Mouse (Mus musculus) midbrain, embryonic 16.5 days (tissue): ENCODE measurements around the gene Vmac. TPM values are rescaled to one million over a fixed set of nuclear protein-coding genes. Genes with fewer than 3 reads are reported as not detected.

ENCODE experiments used
- ATAC-seq: fragments of 200-750 bp; cut with Nextera tagmentation; 2 replicates; pipeline ENCODE4 v1.8.0; 2017; ENCODE audit warnings: moderate TSS enrichment
- H3K27ac ChIP-seq: fragments of 300-500 bp; sonication (generic); 2 replicates; pipeline ENCODE4 v1.5.1; 2014; ENCODE audit warnings: mild to moderate bottlenecking, low read length, mixed read lengths
- H3K27me3 ChIP-seq: fragments of 300-500 bp; sonication (generic); 2 replicates; pipeline ENCODE4 v1.6.1; 2014; ENCODE audit warnings: low read depth, low read length, mixed read lengths; ENCODE audit not compliant: control insufficient read depth, insufficient read depth
- H3K36me3 ChIP-seq: fragments of 300-500 bp; sonication (generic); 2 replicates; pipeline ENCODE4 v1.6.1; 2014; ENCODE audit warnings: mild to moderate bottlenecking, low read length, moderate library complexity, mixed read lengths; ENCODE audit not compliant: control insufficient read depth, insufficient read depth
- H3K4me1 ChIP-seq: fragments of 300-500 bp; sonication (generic); 2 replicates; pipeline ENCODE4 v1.6.1; 2014; ENCODE audit warnings: mild to moderate bottlenecking, low read length, mixed read lengths; ENCODE audit not compliant: control insufficient read depth, insufficient read depth
- H3K4me2 ChIP-seq: fragments of 300-500 bp; sonication (generic); 2 replicates; pipeline ENCODE4 v1.6.1; 2014; ENCODE audit warnings: mild to moderate bottlenecking, low read length, mixed read lengths
- H3K4me3 ChIP-seq: fragments of 300-500 bp; sonication (generic); 2 replicates; pipeline ENCODE4 v1.5.1; 2014; ENCODE audit warnings: low read depth, mild to moderate bottlenecking, low read length, moderate library complexity, mixed read lengths
- H3K9ac ChIP-seq: fragments of 300-500 bp; sonication (generic); 2 replicates; pipeline ENCODE4 v1.6.1; 2014; ENCODE audit warnings: low read depth, low read length, mixed read lengths
- H3K9me3 ChIP-seq: fragments of 300-500 bp; sonication (generic); replicated peaks from 2 replicates; pipeline ENCODE4 v1.6.1; 2014; ENCODE audit warnings: mild to moderate bottlenecking, low read length, mixed read lengths; ENCODE audit not compliant: control insufficient read depth, poor library complexity, severe bottlenecking
- WGBS: fragments of 180-500 bp; shearing (Covaris S2); extraction: QIAGEN DNeasy Blood & Tissue Kit; methylation state at CpG from one replicate; pipeline ENCODE4 v1.1.7; 2014; 5-methylcytosine and 5-hydroxymethylcytosine counted together
- polyA plus RNA-seq: library from polyadenylated mRNA; unstranded; fragments of >200 nt; fragmentation: Nextera tagmentation; extraction: Ambion mirVana; gene quantifications from 2 replicates; pipeline ENCODE4 v1.2.1, GENCODE M21; 2015

Vmac gene
- polyA plus RNA-seq, 1 experiment from 2014 or later: 16.1 TPM

DNA sequence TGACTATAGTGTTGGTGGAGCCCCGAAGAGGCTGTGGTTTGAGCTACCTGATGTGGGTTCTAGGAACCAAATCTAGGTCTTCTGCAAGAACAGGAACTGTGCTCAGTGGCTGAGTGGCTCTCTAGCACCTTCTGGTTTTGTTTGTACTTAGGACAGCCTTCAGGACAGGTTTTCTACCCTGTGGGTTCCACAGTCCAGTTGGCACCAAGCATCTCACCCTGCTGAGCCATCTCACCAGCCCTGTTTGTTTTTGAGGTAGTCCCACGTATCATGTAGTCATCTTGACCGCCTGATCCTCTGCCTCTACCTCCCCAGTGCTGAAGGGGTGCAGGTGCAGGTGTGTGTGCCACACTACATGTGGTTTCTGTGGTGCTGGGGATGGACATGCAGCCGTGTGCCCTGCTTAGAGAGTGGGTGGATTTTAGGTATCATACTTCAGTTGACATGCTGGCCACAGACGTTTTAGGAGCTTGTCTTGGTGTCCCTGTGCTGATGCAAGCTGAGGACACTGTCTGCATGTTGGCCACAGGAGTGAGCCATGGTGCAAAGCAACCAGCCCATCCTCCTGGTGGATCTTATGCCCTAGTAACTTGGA lies 34.2 kb downstream of the Vmac start:
- WGBS: 92% methylated on average over 5 of the region's 5 CpGs
- Histone ChIP-seq H3K36me3 (peaks cover 17% of the 10 kb centered on the region), H3K4me3 (no peak overlapping the region), H3K27me3 (no peaks in the 10 kb centered on the region), H3K4me2 (no peak overlapping the region), H3K9ac (no peak overlapping the region), H3K9me3 (no peaks in the 10 kb centered on the region), H3K4me1 (no peaks in the 10 kb centered on the region), H3K27ac (no peak overlapping the region)
- no peak for ATAC-seq

DNA sequence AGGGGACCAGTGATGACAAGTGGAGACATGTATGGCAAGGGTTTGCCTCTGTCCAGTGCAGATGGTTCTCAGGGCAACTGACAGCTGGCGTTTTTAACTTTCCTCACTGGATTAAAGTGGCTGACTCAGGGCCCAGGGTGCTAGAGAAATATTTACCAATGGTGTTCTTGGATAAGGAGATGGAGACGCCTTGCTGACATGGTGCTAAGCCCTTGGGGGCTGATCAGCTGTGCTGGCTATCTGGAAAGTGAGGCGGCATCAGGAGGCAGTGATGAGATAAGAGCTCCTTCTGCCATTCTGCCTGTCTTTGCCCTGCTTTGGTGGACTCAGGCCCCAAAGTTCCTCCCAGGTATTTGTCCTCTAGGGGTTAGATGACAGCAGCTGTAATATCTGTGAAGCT lies 34.9 kb downstream of the Vmac start:
- Histone ChIP-seq H3K27ac (no peak overlapping the region), H3K4me2 (no peak overlapping the region), H3K36me3 (peaks cover 17% of the 10 kb centered on the region), H3K4me1 (no peaks in the 10 kb centered on the region), H3K9me3 (no peaks in the 10 kb centered on the region), H3K4me3 (no peak overlapping the region), H3K9ac (no peak overlapping the region), H3K27me3 (no peaks in the 10 kb centered on the region)
- no peak for ATAC-seq
- 73% methylated on average over 3 of the region's 3 CpGs for whole genome bisulfite sequencing

DNA sequence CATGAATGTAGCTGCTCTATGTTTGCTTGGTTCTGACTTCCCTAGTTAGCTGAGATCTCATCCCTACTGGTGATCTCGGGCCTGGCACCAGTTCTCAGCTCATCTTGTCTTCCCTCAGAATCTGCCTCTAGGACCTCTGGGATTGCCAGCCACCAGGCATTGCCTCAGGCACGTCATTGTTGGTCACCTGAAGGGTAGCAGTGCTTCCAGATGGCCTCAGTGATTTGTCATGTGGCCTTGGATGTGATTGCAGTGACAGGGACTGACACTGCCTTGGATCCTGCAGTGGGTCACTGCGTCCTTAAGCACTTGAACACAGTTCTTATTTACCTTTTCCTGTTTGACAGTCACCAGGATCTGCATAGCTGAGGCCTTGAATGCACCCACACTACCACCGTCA lies 36.0 kb downstream of the Vmac start:
- Histone ChIP-seq H3K9me3 (no peaks in the 10 kb centered on the region), H3K27ac (no peak overlapping the region), H3K4me3 (no peak overlapping the region), H3K4me2 (no peak overlapping the region), H3K27me3 (no peaks in the 10 kb centered on the region), H3K9ac (no peak overlapping the region), H3K4me1 (peaks cover 2% of the 10 kb centered on the region; the same call in 1 of the 2 replicates), H3K36me3 (peaks cover 12% of the 10 kb centered on the region)
- ATAC-seq: no peak
- WGBS: 85% methylated on average over 4 of the region's 4 CpGs

DNA sequence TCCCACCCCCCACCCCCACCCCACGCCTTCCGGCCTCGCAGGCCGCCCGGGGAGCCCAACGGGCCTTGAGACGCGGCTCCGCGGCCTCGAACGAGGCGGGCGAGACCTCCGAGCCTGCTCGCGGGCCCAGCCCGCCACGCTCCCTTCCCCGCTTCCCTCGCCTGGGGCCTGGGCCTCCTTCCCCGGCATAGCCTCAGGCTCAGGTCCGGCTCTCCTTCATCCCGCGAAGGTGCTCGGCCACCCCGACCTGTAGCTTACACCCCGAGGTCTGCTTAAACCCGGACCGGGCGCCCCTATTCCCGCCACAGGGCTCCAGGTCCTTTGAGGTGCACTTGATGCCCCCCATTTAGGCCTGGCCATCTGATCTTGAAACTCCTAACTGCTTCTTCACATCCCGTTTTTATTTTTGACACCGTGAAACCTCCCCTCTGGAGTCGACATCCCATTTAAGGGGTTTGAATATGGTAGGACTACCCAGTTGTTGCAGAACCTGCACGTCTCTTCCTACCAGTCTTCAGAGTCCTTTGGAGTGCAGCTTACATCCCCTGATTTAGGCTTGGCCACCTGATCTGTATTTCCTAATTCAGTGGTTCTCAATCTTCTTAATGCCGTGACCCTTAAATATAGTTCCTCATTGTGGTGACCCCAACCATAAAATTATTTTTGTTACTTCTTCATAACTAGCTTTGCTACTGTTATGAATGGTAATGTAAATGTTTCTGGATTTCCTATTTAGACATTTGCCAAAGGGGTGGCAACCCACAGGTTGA lies 44.0 kb downstream of the Vmac start:
- peak overlapping the region; percentile 95 for H3K9ac ChIP-seq
- WGBS: 2% methylated on average over 27 of the region's 37 CpGs
- 0 out of 2 replicates have a peak, but pooled peaks cover 3% of the 10 kb centered on the region for H3K36me3 ChIP-seq
- H3K9me3 ChIP-seq: no peaks in the 10 kb centered on the region
- H3K4me2 ChIP-seq: peak overlapping the region; percentile 81
- no peaks in the 10 kb centered on the region for H3K27me3 ChIP-seq
- H3K4me3 ChIP-seq: peak overlapping the region; percentile 97
- ATAC-seq: no peak; the same call in 1 of the 2 replicates
- H3K27ac ChIP-seq: peak overlapping the region; percentile 86
- peaks cover 29% of the 10 kb centered on the region for H3K4me1 ChIP-seq

DNA sequence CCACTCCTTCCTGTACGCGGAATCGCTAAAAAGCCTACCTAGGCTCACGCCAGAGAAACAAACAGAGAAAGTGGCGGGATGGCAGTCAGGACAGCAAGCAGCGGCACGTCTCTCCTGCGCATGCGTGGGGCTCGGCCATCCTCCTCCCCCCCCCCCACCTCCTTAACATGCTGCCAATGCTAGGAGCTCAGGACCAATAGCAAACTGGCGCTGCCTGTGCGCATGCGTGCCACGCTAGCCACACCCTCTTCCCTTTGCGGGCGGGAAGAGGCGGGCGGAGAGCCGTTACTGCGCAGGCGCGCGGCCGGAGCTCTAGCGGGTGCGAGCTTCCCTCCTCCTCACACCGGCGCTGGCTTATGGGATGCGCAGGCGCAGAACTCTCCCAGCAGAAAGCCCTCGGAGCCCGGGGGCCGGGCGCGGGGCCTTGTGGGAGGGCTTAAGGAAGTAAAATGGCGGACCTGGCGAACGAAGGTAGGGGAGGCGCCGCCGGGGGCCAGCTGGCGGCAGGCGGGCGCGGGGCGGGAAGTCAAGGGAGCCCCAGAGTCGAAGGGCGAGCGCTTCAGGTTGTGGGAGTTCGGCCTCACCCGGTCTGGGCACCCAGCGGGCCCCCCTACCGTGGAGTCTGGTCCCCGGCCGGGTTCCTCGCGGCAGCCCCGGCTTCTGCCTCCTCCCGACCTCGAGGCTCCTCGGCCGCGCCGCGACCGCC lies 44.7 kb downstream of the Vmac start, which contains the start of gene Ranbp3:
Gene Ranbp3, plus strand, starts transcription at position 354 of the 706 bp plus-strand sequence.
- Histone ChIP-seq H3K27me3 (no peaks in the 10 kb centered on the region; the same call in 1 of the 2 replicates), H3K4me1 (peaks cover 34% of the 10 kb centered on the region), H3K9me3 (no peaks in the 10 kb centered on the region), H3K4me2 (peak within 1 kb of the TSS; percentile 81), H3K9ac (peak within 1 kb of the TSS; percentile 95), H3K36me3 (0 out of 2 replicates have a peak, but pooled peaks cover 3% of the 10 kb centered on the region), H3K4me3 (peak within 1 kb of the TSS; percentile 97), H3K27ac (peak within 1 kb of the TSS; percentile 91)
- WGBS: under 1% methylated on average over 51 of the region's 66 CpGs
- ATAC-seq: peak; percentile 85

DNA sequence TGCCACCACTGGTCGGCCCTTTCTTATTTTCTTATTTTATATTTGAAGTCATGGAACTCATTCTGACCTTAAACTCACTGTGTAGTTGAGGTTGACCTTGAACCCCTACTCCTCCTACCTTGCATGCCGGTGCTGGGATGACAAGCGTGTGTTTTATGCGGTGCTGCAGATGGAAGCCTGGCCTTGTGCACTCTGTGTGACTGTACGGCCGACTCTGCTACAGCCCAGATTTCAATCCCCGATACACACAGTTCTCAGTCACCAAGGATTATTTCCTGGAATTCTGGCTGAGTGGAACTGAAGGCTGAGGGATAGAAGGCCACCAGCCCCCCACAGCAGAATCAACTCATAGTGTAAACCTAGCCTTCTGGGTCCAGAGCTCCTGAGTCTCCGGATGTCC lies 48.1 kb downstream of the Vmac start:
- H3K9me3 ChIP-seq: no peaks in the 10 kb centered on the region
- no peaks in the 10 kb centered on the region; the same call in 1 of the 2 replicates for H3K27me3 ChIP-seq
- H3K9ac ChIP-seq: no peak overlapping the region
- no peak overlapping the region for H3K4me3 ChIP-seq
- H3K4me1 ChIP-seq: peaks cover 18% of the 10 kb centered on the region
- ATAC-seq: no peak
- no peak overlapping the region for H3K4me2 ChIP-seq
- no peaks in the 10 kb centered on the region for H3K36me3 ChIP-seq
- WGBS: 92% methylated on average over 8 of the region's 8 CpGs
- no peak overlapping the region for H3K27ac ChIP-seq

DNA sequence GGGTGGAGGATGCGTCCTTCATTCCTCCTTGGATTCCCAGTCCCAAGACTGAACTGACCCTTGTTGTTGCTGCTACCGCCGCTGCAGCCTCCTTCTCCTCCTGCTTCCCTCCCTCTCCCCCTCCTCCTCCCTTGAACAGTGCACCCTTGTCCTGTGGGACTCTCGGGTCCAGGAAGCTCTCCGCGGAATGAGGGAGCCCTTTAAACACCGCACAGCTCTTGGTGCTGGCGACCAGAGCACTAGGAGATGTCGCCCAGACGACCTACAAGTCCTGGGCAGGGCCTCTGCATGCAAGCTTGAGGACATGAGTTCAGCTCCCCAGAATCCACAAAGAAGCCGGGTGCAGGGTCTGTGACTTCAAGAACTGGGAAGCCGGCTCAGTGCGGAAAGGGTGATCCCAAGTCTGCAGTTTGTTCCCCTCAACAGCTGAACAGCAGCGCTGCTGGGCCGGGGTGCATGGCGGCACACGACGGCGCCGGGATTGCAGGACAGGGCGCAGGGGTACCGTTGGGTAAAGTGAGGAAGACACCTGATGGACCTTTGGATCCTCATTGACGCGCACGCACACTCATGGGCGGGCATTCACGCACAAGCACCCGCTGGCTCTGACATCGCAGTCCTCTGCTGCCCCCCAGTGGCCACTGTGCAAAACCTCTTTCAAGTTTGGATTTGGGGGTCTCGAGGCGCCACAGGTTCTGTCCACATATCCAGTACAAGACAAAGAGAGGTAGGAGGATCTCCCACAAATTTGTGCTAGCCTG lies 49.3 kb downstream of the Vmac start:
- peak; percentile 22; the same call in 1 of the 2 replicates for ATAC-seq
- WGBS: 4% methylated on average over 31 of the region's 31 CpGs

DNA sequence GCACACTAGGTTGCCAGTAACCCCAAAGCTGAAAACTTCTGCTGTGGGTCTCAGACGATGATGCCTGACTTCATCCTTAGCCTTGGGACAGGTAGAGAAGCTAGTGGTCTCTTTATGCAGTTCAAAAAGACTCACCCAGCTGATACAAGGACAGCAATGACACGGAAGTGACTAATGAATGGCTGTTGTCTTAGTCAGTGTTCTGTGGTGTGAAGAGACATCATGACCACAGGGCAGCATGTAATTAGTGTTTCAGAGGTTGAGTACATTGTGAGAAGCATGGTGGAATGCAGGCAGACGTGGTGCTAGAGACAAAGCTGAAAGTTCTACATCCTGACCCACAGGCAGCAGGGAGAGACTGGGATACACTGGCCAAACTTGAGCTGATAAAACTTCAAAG lies 50.2 kb downstream of the Vmac start:
- Histone ChIP-seq H3K4me3 (no peak overlapping the region), H3K27ac (no peak overlapping the region), H3K36me3 (no peaks in the 10 kb centered on the region), H3K9me3 (no peaks in the 10 kb centered on the region), H3K4me2 (no peak overlapping the region), H3K27me3 (no peaks in the 10 kb centered on the region; the same call in none of the 2 replicates), H3K4me1 (peaks cover 8% of the 10 kb centered on the region; the same call in 1 of the 2 replicates), H3K9ac (no peak overlapping the region)
- ATAC-seq: no peak
- WGBS: 79% methylated on average over 3 of the region's 3 CpGs

More for the DNA sequence above, 49.3 kb downstream of the Vmac start:
- no peak overlapping the region for H3K27ac ChIP-seq
- H3K36me3 ChIP-seq: no peaks in the 10 kb centered on the region
- H3K4me3 ChIP-seq: peak overlapping the region; percentile 36
- no peaks in the 10 kb centered on the region; the same call in none of the 2 replicates for H3K27me3 ChIP-seq
- H3K9ac ChIP-seq: peak overlapping the region; percentile 63
- H3K9me3 ChIP-seq: no peaks in the 10 kb centered on the region
- H3K4me2 ChIP-seq: peak overlapping the region; percentile 71
- peaks cover 10% of the 10 kb centered on the region; the same call in 1 of the 2 replicates for H3K4me1 ChIP-seq
